Mouse (Mus musculus) induced T-regulatory cell, adult 2 months (primary cell): ENCODE results near the gene Zfhx3.
A peak's percentile ranks its signal among the peaks of the same experiment; 100 is the strongest.

Experiments
- DNase-seq: peaks from one replicate; pipeline ENCODE4 v3.0.0-alpha.2; 2012; ENCODE audit warnings: low read depth

Gene Zfhx3

DNA sequence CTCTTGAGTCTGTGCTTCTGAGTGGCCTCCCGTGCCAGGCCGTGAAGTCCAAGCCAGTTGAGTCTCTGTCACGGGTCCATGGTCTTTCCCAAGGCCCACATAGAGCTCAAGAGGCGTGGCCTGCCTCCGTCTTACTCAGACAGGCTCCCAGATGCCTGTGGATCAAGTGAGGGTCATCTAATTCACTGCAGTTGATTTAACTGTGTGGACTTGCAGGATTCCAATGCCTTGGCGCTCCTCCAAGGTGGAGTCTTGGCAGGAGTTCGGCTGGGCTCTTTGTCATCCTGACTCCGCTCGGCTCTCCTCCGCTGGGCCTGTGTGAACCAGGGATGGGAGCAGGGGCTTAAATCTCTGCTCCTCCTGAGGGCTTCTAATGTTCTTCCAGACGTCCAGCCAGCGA lies 855.6 kb downstream of the Zfhx3 start:
- DNase-seq: no peak

DNA sequence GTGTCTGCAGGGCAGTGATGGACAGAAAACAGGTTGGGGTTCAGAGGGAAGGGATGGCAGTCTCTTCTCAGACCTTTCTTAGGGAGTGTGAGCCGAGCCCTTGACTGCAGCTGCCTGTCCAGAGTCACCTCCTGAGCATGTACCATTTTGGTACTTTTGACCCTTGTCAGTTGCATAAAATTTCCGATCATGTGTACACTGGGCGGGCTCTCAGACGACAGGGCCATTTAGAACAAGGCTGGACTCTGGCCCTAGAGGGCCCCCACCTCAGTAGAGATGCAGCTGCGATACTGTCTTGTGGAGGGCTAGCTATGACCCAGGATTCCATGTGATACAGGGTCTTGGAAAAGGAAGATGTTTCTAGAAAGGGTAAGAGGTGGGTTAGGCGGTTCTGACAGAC lies 856.8 kb downstream of the Zfhx3 start:
- DNase-seq: no peak

GRCm38 (mm10) chr8:108800357-108800756 lies 857.9 kb downstream of the Zfhx3 start:
- no peak for DNase-seq

DNA sequence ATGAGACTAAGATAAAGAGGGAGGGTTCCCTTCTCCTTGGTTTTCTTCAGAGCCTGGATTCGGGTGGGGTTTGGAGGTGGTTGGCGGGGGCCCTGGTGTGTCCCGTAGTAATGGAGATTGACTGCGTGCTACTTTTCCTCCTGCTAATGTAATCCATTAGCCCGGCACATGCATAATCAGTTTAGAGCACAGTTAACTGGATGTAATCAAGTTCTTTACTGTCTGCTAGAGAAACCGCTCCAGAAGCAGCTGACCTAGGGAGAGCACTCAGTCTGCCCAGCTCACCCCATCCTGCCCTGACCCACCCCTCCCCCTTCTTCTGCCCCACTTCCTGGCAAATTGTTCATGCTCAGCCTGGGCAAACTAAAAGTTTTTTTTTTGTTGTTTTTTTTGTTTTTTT lies 860.6 kb downstream of the Zfhx3 start:
- DNase-seq: no peak

DNA sequence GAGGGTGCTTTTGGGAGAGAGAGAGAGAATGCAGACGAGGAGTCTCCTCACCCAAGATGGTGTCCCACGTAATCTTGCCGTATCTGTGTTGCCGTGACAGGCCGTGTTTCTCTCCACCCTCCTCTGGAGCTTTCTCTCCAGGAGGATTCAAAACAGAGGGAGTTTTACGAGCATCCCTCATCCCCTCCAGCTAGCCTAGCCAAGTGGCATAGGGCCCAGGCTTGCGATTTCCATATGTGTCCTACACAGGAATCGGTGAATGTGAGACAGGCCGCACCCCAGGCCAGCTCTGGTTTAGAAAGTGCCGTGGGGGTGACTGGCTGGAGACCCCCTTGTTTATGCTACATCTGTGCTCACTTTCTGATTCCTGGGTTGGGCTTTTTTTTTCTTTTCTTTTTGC lies 869.2 kb downstream of the Zfhx3 start:
- DNase-seq: no peak

DNA sequence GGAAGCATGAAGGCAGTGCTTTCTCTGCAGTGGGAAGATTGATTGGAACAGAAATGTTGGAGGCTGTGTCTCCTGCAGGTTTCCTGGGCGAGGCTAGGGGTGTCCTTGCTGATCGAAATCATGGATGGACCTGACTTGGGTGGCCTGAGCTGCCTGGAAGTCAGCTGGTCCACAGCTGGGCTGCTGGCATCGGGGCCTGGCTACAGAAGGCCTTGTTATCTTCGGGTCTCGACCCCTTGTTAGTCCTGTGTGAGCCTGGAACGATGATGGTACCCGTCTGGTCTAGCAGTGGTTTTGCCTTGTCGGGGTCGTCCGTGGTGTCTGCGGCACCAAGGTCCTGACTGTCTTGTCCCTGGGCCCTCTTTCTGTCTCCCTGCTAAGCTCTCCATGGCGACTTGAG lies 870.9 kb downstream of the Zfhx3 start:
- no peak for DNase-seq

- DNase-seq: no peak
These were observed 876.8 kb downstream of the Zfhx3 start for GRCm38 (mm10) chr8:108819271-108819671.

DNA sequence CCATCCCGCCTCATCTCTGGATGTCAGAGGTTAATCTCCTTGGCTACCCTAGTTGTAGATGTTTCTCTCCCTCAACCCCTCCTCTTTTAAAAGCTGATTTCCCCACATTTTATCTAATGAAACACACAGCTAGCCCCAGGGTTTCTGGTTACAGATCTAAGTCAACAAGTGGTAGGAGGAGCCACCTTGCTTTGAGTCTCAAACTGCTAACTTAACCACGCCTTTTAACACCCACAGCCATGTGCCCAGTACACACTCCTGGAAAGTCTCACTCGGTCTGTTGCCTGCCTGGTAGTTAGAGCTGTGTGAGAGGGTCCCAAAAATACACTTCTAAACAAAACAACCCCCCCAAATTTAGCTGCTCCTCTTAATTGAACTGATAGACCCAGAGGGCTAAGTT lies 877.4 kb downstream of the Zfhx3 start:
- peak; percentile 4 for DNase-seq

GRCm38 (mm10) chr8:108820634-108821033 lies 878.2 kb downstream of the Zfhx3 start:
- peak; percentile 16 for DNase-seq

DNA sequence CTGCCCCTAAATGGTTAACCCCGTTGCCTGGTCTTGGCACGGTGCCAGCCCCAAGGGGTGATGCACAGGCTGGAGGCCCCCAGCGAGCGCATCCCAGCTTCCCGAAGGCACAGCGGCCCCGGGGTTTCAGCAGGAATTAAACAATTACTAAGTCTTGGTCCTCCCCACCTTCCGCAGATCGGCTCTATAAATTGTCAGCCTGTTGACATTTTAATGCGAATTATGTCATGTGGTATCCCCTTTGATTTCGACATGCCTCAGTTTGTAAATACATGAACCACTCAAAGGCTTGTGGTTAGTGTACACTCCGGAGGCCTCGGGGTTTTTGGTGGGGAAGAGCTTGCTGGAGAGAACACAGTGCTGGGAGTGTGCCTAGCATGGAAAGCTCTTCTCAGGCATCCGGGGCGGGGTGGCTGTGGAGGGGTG lies 880.4 kb downstream of the Zfhx3 start:
- no peak for DNase-seq

DNA sequence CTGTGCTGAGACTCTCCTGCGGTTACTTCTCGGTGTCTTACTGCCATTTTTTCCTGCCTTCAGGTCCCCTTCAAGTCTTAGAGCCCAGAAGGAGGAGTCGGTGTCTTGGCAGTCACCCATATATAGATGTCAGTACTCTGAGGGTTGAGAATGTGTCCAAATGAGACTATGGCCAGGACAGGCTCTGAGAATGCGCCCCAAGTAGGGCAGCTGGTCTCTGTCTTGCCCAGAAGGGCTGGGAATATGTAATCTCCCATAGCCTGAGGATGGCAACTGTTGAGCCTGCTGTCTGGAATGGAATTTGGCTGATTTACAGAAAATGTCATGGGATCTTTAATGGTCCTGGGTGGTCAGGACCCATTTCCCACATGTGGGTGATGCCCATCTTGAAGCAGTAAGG lies 881.6 kb downstream of the Zfhx3 start:
- no peak for DNase-seq

GRCm38 (mm10) chr8:108826414-108826813 lies 884.0 kb downstream of the Zfhx3 start:
- DNase-seq: no peak

DNA sequence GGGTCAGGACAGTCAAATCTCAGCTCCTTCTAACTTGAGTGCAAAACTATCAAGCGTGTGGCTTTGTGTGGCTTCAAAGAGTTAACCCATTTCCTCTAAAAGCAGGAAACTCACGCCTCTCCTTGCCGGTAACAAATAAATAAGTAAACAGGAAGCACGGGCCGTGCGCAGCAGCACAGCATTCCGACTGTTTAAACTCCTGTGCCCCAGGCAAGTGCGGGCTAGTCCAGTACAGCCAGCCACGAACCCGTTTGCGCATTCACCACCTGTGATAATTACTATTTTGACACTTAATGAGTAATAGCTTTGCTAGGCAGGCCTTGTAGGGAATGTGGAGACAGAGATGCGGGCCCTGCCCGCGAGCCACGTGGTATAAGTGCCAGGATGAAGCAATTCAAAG lies 885.0 kb downstream of the Zfhx3 start:
- no peak for DNase-seq

DNA sequence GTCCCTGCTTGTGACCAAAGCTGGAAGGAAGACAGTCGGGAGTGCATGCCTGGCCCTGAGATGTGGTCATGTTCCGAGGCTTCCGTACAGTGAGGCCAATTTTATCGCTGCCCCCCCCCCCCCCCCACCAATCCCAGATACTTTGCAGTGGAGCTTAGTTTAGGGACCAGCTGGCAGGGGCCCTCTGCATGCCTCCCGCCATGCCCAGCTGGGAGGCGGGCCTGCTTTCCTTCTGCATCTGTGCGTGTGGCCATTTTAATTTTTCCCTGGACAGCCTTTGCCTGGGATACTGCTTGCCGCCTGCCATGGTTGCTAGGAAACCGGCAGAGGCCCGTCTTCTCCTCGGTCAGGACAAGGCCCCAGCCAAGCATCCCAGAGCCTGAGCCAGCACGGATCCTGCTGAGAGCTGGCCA lies 886.9 kb downstream of the Zfhx3 start:
- DNase-seq: no peak

GRCm38 (mm10) chr8:108835143-108835542 lies 892.7 kb downstream of the Zfhx3 start:
- no peak for DNase-seq

DNA sequence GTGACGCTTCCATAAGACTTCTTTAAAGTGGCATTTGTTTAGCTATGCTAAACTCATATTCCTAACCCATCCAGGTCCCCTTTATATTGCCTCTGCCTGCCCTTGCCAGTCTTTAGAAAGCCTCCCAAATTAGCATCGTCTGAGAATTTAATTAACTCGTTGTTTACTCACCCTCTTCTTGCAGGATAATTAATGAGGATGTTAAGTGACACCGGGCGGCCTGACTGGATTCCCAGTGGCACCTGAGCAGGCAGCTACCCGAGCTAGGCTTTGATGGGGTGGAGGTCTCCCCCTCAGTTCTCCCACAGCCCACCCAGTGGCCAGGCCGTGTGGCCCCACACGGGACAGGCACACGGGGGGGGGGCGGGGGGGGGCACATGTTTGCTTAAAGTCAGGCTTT lies 895.3 kb downstream of the Zfhx3 start:
- DNase-seq: no peak

DNA sequence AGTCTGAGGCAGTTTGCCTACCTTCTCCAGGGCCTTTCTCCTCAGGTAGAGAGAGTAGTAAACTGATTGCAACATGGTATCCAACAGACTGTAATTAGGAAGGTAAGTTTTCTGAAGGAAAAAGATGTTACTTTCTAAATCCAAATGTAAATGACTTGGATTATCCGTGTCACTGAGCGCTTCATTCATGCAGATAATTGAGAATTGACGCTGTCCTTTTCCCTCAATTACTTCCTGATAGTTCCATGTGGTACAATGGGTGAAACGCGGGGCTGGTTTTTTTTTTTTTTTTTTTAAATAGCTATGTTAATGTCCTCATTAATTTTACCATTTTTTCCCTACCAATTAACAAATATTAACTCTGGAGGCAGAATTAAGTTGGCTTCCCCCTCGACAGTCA lies 896.3 kb downstream of the Zfhx3 start:
- no peak for DNase-seq

DNA sequence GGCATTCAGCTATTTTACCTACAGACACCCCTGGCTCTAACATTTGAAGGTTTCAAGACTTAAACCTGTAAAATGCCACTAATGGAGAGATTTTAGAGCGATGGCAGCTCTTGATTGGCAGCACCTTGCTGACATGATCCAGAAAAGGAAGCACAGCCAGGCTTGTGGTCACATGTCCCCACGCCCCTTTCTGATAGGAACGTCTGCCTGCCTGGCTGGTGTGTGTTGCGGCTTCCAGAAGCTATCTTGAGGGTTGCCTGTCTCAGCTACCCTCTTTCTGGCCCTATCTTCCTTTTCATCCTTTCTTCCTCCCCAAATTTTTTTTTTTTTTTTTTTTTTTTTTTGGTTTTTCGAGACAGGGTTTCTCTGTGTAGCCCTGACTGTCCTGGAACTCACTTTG lies 899.9 kb downstream of the Zfhx3 start:
- no peak for DNase-seq

DNA sequence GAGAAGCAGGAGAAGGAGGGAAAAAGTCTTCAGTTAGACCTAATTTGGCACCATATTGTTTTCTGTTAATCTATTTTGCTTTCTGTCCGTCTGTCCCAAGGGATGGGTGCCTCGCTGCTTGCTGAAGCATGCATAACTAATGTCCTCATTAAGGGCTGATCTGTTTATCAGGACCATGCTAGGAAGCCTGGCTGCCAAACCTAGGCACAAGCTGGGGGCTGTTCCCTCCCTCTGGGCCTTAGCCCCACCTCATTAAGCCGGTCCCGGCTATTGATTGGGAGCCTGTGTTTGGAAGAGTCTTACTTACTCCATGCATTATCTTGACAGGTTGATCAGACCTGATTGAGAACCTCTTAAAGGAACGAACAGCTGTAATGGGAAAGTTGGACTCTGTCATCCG lies 903.7 kb downstream of the Zfhx3 start:
- no peak for DNase-seq

GRCm38 (mm10) chr8:108846827-108847226 lies 904.4 kb downstream of the Zfhx3 start:
- DNase-seq: no peak

GRCm38 (mm10) chr8:108847356-108847755 lies 904.9 kb downstream of the Zfhx3 start:
- DNase-seq: no peak

DNA sequence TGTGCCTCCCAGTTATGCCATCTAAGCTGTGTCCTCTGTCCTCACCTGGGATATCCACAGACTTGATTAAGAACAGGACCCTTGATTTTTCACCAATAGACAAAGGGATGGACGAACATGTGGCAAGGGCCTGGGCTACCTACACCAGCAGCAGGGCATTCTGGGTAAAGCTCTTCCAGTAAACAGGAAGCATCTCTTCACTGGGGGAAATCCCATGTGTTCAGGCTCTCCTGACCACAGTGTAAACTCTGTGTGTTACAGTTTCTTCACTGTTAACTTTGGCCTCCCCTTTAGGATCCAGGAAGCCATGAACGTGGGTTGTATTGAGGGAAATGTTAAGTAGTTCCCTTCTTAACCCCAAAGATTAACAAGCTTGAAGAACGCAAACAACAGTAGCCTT lies 906.0 kb downstream of the Zfhx3 start:
- DNase-seq: no peak

- DNase-seq: no peak
These were observed 910.6 kb downstream of the Zfhx3 start for GRCm38 (mm10) chr8:108853028-108853427.

- no peak for DNase-seq
These were observed 912.1 kb downstream of the Zfhx3 start for GRCm38 (mm10) chr8:108854444-108855102.

DNA sequence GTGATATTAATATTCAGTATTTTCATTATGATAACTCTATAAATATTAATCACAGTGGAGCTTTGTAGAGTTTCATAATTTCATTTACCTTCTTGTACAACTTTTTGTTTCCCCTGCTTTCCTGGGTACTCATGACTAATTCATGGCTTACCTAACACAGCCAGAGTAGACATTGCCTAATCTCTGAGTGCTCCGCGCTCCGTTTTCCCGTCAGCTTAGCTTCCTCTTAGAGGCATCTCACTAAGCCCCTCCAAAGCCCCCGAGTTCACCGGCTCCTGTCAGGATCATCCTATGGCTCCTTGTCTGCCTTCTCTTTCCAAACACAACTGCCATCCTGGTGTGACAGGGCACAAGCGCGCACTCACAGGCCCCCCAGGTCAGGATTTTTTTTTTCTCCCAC lies 916.6 kb downstream of the Zfhx3 start:
- no peak for DNase-seq
